Mouse (Mus musculus) testis, adult 2 months (tissue): ENCODE data around the gene Tmem135. TPM values are rescaled to one million over a fixed set of nuclear protein-coding genes. Genes with fewer than 3 reads are reported as not detected.

Source experiments
- H3K27ac ChIP-seq: fragments of 200-500 bp; 2 replicates; pipeline ENCODE4 v1.5.1; 2012; ENCODE audit warnings: low read depth, low read length; ENCODE audit not compliant: control insufficient read depth, insufficient read depth
- H3K27me3 ChIP-seq: fragments of 200-500 bp; 2 replicates; pipeline ENCODE4 v1.6.1; 2012; ENCODE audit warnings: mild to moderate bottlenecking, low read length, moderate library complexity; ENCODE audit not compliant: control insufficient read depth, insufficient read depth
- H3K36me3 ChIP-seq: fragments of 200-500 bp; 2 replicates; pipeline ENCODE4 v1.6.1; 2012; ENCODE audit warnings: mild to moderate bottlenecking, low read length; ENCODE audit not compliant: control insufficient read depth, insufficient read depth
- H3K4me1 ChIP-seq: fragments of 200-500 bp; 2 replicates; pipeline ENCODE4 v1.6.1; 2012; ENCODE audit warnings: low read length; ENCODE audit not compliant: control insufficient read depth, insufficient read depth
- H3K4me3 ChIP-seq: fragments of 200-500 bp; 2 replicates; pipeline ENCODE4 v1.5.1; 2012; ENCODE audit warnings: low read depth, mild to moderate bottlenecking, low read length, moderate library complexity, mixed read lengths; ENCODE audit not compliant: control insufficient read depth
- CTCF ChIP-seq: fragments of 200-500 bp; IDR thresholded peaks from 2 replicates; pipeline ENCODE4 v1.5.1; 2012; ENCODE audit warnings: low read depth, mild to moderate bottlenecking, inconsistent platforms, low read length, moderate library complexity; ENCODE audit not compliant: control insufficient read depth, insufficient read depth, insufficient replicate concordance
- POLR2A ChIP-seq: fragments of 200-500 bp; IDR thresholded peaks from 2 replicates; pipeline ENCODE4 v1.6.1; 2012; ENCODE audit warnings: low read depth, mild to moderate bottlenecking, inconsistent platforms, low read length, moderate library complexity; ENCODE audit not compliant: control insufficient read depth
- polyA plus RNA-seq: library from polyadenylated mRNA; depleted of rRNA; stranded (reverse); fragments of >200 nt; gene quantifications from 2 replicates; pipeline ENCODE4 v1.2.3, GENCODE M21; 2012

Tmem135 gene
- polyA plus RNA-seq, 1 experiment, result 4.6 TPM

DNA sequence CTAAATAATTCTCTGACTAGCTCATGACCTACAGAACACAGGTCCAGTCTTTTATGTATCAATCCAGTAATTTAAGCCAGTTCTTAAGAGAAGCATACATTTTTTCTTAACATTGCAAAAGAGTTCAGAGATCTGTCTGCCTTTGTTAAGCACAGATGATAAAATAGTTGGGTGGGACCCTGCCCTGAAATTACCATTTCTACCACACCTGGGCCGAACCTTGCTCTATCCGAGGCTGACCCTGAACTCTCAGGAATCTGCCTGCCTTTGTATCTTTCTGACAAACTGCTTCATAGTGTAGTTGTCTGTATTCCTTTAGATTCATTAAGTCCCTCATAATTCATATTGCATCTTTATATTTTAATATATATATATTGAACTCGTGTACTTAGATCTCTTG lies 87.9 kb downstream of the Tmem135 start:
- no peaks in the 10 kb centered on the region for H3K36me3 ChIP-seq
- H3K4me3 ChIP-seq, result no peak overlapping the region
- H3K27ac ChIP-seq, result no peak overlapping the region
- H3K4me1 ChIP-seq, result no peaks in the 10 kb centered on the region
- H3K27me3 ChIP-seq, result no peaks in the 10 kb centered on the region
- TF ChIP-seq CTCF, result no peak
- TF ChIP-seq POLR2A, result no peak

GRCm38 (mm10) chr7:89311555-89311954 lies 92.5 kb downstream of the Tmem135 start:
- TF ChIP-seq POLR2A (no peak), CTCF (no peak)
- no peaks in the 10 kb centered on the region for H3K36me3 ChIP-seq
- no peaks in the 10 kb centered on the region; the same call in 1 of the 2 replicates for H3K4me1 ChIP-seq
- no peak overlapping the region for H3K4me3 ChIP-seq
- no peak overlapping the region for H3K27ac ChIP-seq
- no peaks in the 10 kb centered on the region for H3K27me3 ChIP-seq

DNA sequence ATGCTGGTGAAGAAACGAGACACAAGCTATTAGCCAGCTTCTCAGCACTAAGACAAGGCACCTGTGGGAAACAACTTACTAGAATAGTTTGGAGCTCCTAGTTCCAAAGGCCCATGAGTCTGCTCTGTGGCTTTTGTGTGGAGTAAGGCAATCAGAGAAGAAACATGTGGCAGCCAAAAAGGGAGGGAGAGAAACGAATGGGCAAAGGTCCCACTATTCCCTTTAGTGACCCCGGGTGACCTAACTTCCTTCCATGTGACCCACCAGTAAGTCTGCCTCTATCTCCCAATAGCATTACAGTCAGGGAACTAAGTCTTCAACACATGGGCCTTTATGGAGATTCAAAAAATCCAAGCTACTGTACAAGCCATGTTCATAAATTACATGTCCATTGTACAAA lies 95.1 kb downstream of the Tmem135 start:
- no peak overlapping the region for H3K27ac ChIP-seq

GRCm38 (mm10) chr7:89308238-89308637 lies 95.8 kb downstream of the Tmem135 start:
- Histone ChIP-seq H3K4me3 (no peak overlapping the region), H3K27ac (no peak overlapping the region)

More for the DNA sequence above, 95.1 kb downstream of the Tmem135 start:
- H3K27me3 ChIP-seq, result no peaks in the 10 kb centered on the region
- no peaks in the 10 kb centered on the region; the same call in 1 of the 2 replicates for H3K4me1 ChIP-seq
- H3K4me3 ChIP-seq, result no peak overlapping the region
- TF ChIP-seq CTCF, result no peak
- no peak for TF ChIP-seq POLR2A
- no peaks in the 10 kb centered on the region for H3K36me3 ChIP-seq

DNA sequence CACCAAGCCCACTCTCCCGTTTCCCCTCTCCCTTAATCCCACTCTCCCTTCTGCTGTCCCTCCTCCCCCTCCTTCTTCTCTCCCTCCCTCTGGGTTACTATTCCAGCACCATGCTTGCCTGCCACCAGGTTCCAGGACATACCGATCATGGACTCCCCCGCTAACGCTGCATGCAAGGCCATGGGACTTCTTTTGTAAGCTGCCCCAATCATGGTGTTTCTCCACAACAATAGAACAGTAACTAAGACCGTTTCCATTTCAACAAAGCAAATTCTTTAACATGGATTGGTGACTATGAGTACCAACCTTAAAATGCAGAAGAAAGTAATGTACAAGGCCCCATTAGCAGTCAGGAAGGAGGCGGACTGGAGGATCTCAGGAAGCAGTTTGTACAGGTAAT lies 97.2 kb downstream of the Tmem135 start:
- no peaks in the 10 kb centered on the region for H3K36me3 ChIP-seq
- H3K27me3 ChIP-seq, result no peaks in the 10 kb centered on the region
- H3K4me1 ChIP-seq, result no peaks in the 10 kb centered on the region; the same call in 1 of the 2 replicates
- TF ChIP-seq CTCF (no peak), POLR2A (no peak)
- H3K27ac ChIP-seq, result no peak overlapping the region
- H3K4me3 ChIP-seq, result no peak overlapping the region

More at GRCm38 (mm10) chr7:89308238-89308637, 95.8 kb downstream of the Tmem135 start:
- Histone ChIP-seq H3K4me1 (no peaks in the 10 kb centered on the region; the same call in 1 of the 2 replicates), H3K27me3 (no peaks in the 10 kb centered on the region), H3K36me3 (no peaks in the 10 kb centered on the region)
- TF ChIP-seq CTCF (no peak), POLR2A (no peak)

GRCm38 (mm10) chr7:89304958-89305357 lies 99.1 kb downstream of the Tmem135 start:
- Histone ChIP-seq H3K27ac (no peak overlapping the region), H3K36me3 (no peaks in the 10 kb centered on the region), H3K4me3 (no peak overlapping the region), H3K4me1 (no peaks in the 10 kb centered on the region; the same call in 1 of the 2 replicates), H3K27me3 (no peaks in the 10 kb centered on the region)
- TF ChIP-seq POLR2A (no peak), CTCF (no peak)

GRCm38 (mm10) chr7:89303765-89304164 lies 100.3 kb downstream of the Tmem135 start:
- H3K27me3 ChIP-seq, result no peaks in the 10 kb centered on the region
- TF ChIP-seq CTCF, result no peak
- TF ChIP-seq POLR2A, result no peak
- no peak overlapping the region for H3K27ac ChIP-seq
- no peaks in the 10 kb centered on the region; the same call in 1 of the 2 replicates for H3K4me1 ChIP-seq
- H3K36me3 ChIP-seq, result no peaks in the 10 kb centered on the region
- H3K4me3 ChIP-seq, result no peak overlapping the region

- no peak for TF ChIP-seq POLR2A
- no peak for TF ChIP-seq CTCF
- no peaks in the 10 kb centered on the region for H3K36me3 ChIP-seq
- no peaks in the 10 kb centered on the region for H3K4me1 ChIP-seq
- H3K27ac ChIP-seq, result no peak overlapping the region
- H3K4me3 ChIP-seq, result no peak overlapping the region
- H3K27me3 ChIP-seq, result no peaks in the 10 kb centered on the region
These were observed 105.0 kb downstream of the Tmem135 start for GRCm38 (mm10) chr7:89298911-89299458.
